Mouse (Mus musculus): Measurements from ENCODE around the gene Gm42372.

The Gm42372 gene

GRCm38 (mm10) chr7:16959539-16960187, 23.2 kb upstream of the Gm42372 start, which contains the start of gene Pnmal1:
Gene Pnmal1 (plus strand): TSS chr7:16959679.
- DNase-seq (ENCODE audit: low read depth, low spot score) = peak; percentile 95

GRCm38 (mm10) chr7:16961678-16962077, 21.2 kb upstream of the Gm42372 start:
- DNase-seq (ENCODE audit: low read depth, low spot score) = no peak

- DNase-seq (ENCODE audit: low read depth, low spot score) = no peak
These were observed 14.5 kb upstream of the Gm42372 start for GRCm38 (mm10) chr7:16968414-16968813.

GRCm38 (mm10) chr7:16971160-16971559, 11.7 kb upstream of the Gm42372 start:
- DNase-seq (ENCODE audit: low read depth, low spot score) = no peak

- no peak for DNase-seq (ENCODE audit: low read depth, low spot score)
These were observed 8.9 kb upstream of the Gm42372 start for GRCm38 (mm10) chr7:16974018-16974417.

GRCm38 (mm10) chr7:16976298-16976697, 6.6 kb upstream of the Gm42372 start:
- DNase-seq (ENCODE audit: low read depth, low spot score) = no peak

- no peak for DNase-seq (ENCODE audit: low read depth, low spot score)
These were observed 4.7 kb upstream of the Gm42372 start for GRCm38 (mm10) chr7:16978173-16978572.

- DNase-seq (ENCODE audit: low read depth, low spot score) = no peak
These were observed 4.3 kb upstream of the Gm42372 start for GRCm38 (mm10) chr7:16978593-16978992.

GRCm38 (mm10) chr7:16980348-16980747, 2.5 kb upstream of the Gm42372 start:
- no peak for DNase-seq (ENCODE audit: low read depth, low spot score)

- no peak for DNase-seq (ENCODE audit: low read depth, low spot score)
These were observed 4.8 kb downstream of the Gm42372 start for GRCm38 (mm10) chr7:16987541-16988149.

GRCm38 (mm10) chr7:16988405-16988804, 5.5 kb downstream of the Gm42372 start:
- no peak for DNase-seq (ENCODE audit: low read depth, low spot score)

- no peak for DNase-seq (ENCODE audit: low read depth, low spot score)
These were observed 7.3 kb downstream of the Gm42372 start for GRCm38 (mm10) chr7:16990006-16990744.

GRCm38 (mm10) chr7:16991681-16992450, 9.0 kb downstream of the Gm42372 start:
- peak; percentile 76 for DNase-seq (ENCODE audit: low read depth, low spot score)

GRCm38 (mm10) chr7:16992451-16992807, 9.5 kb downstream of the Gm42372 start, which contains the start of gene Ccdc8:
Gene Ccdc8 (plus strand): TSS chr7:16992708.
- no peak for DNase-seq (ENCODE audit: low read depth, low spot score)

- DNase-seq (ENCODE audit: low read depth, low spot score) = peak; percentile 86
These were observed 10.9 kb downstream of the Gm42372 start for GRCm38 (mm10) chr7:16993651-16994399.

GRCm38 (mm10) chr7:16994400-16994799, 11.5 kb downstream of the Gm42372 start:
- DNase-seq (ENCODE audit: low read depth, low spot score) = no peak

GRCm38 (mm10) chr7:16995345-16995744, 12.5 kb downstream of the Gm42372 start:
- DNase-seq (ENCODE audit: low read depth, low spot score) = no peak

GRCm38 (mm10) chr7:16999233-16999632, 16.3 kb downstream of the Gm42372 start:
- no peak for DNase-seq (ENCODE audit: low read depth, low spot score)

GRCm38 (mm10) chr7:16999650-17000049, 16.8 kb downstream of the Gm42372 start:
- peak; percentile 85 for DNase-seq (ENCODE audit: low read depth, low spot score)

GRCm38 (mm10) chr7:17002375-17003195, 19.7 kb downstream of the Gm42372 start:
- peak; percentile 89 for DNase-seq (ENCODE audit: low read depth, low spot score)
